Mouse (Mus musculus): ENCODE data around the gene Zfp646. TPM values are rescaled to one million over a fixed set of nuclear protein-coding genes. Genes with fewer than 3 reads are reported as not detected.

Gene Zfp646
- polyA plus RNA-seq, 1 experiment = 13.6 TPM

DNA sequence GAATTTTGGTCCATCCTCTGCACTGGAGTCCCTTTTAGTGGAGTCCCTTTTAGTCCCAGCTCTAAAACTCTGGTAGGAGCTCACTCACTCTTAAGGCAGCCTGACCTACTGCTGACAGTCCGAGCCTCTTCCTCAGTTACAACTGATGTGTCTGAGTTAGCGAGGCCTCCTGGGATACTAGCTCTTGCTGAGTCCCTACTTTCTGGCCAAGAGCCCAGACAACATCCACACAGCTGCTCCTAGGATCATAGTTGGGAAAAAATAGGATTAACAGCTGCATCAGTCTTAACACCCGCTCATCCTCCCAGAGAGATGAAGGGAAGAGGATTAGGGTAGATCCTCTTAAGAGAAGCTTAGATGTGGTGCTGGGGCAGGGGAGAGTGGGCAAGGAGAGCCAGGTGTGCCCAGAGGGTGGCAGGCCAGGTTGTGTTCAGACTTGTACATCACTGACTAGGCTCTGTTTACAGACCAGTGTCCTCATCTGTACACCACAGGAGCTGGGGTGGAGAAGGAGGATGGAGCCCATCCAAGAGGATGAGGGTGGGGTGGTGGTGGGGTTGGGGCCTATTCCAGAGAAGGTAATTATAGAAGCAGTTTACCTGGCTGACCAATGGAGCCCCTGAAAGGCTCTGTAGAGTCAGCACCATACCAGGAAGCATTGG is 6.7 kb upstream of the Zfp646 start:
- no peak for TF ChIP-seq POLR2A (IDR thresholded peaks at IDR 0.05; ENCODE audit: low read depth, low read length)
- TF ChIP-seq CTCF (IDR thresholded peaks at IDR 0.05; ENCODE audit: extremely low read depth, insufficient read length, insufficient replicate concordance, low read depth, low read length) = no peak
- 66% methylated on average over 3 of the region's 3 CpGs for WGBS
- Histone ChIP-seq H3K4me3 (ENCODE audit: low read depth, low read length) (no peak overlapping the region), H3K4me1 (ENCODE audit: control insufficient read depth, insufficient read depth, insufficient read length, low read length) (no peaks in the 10 kb centered on the region; the same call in 1 of the 2 replicates), H3K36me3 (ENCODE audit: control insufficient read depth, insufficient read depth, low read length) (peaks cover 27% of the 10 kb centered on the region), H3K27me3 (ENCODE audit: control insufficient read depth, insufficient read depth, low read length) (no peaks in the 10 kb centered on the region), H3K27ac (ENCODE audit: insufficient read depth, low read depth, low read length) (no peak overlapping the region)

DNA sequence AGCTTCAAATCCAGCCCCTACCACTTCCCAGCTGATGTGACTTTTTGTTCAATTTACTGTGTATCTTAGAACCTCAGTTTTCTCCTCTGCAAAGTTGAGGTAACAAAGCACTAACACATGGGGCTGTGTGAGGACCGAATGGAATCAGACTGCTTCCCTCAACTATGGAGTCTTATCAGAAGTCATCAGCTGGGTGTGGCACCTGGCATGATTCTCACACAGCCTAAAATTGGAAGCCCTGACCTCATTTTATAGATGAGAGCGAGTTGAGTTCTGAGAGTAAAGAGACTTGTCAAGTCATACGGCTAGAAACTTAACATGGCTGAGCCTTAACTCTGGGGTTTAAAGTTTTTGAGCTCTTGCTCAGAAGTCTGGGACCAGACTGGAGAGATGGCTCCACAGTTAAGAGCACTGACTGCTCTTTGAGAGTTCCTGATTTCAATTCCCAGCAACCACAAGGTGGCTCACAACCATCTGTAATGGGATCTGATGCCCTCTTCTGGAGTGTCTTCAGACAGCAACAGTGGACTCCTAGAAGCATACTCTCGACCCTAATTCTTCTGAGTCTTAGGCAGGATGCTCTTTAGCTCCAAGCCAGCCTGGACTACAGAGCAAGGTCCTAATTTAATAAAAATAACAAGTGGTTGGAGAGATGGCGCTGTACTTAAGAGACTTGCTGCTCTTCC is 5.7 kb upstream of the Zfp646 start:
- WGBS = 63% methylated on average over 5 of the region's 5 CpGs
- no peak for TF ChIP-seq POLR2A (IDR thresholded peaks at IDR 0.05; ENCODE audit: low read depth, low read length)
- no peak for TF ChIP-seq CTCF (IDR thresholded peaks at IDR 0.05; ENCODE audit: extremely low read depth, insufficient read length, insufficient replicate concordance, low read depth, low read length)
- no peaks in the 10 kb centered on the region for H3K27me3 ChIP-seq (ENCODE audit: control insufficient read depth, insufficient read depth, low read length)

DNA sequence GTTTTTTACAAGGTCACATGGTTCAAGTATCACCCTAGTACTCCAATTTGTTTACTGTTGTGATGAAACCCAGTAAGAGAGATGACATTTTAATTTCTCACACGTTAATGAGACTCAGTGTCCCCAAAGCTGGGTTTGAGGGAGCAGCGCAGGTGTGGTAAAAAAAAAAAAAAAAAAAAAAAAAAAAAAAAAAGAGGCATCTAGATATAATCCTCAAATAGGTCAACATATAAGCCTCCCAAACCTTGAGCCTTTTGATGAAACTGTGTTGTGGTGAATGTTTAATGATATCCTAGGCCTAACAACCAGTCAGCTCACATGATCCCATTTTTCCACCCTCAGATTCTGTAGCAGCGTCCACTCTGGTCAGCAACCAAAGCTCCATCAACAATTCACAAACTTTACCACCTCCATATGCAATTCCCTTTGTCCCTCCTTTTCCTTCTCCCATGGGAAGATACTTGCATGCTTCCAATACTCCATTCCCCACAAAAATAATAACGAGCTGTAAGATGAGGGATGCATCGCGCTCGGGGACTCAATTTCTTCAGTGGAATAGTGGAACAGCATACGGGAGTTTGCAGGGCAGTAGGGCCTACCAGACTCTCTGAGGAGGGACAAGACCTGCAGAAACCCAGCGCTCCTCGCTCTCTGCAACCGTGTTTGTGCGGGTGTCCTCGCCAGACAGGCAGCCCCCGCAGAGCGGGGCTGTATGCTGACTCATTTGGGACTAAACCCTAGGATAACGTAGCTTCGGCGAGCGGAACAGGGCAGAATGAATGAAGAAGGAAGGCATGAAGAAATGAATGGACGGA is 1.0 kb upstream of the Zfp646 start:
- Histone ChIP-seq H3K4me1 (ENCODE audit: control insufficient read depth, insufficient read depth, insufficient read length, low read length) (peaks cover 2% of the 10 kb centered on the region), H3K27me3 (ENCODE audit: control insufficient read depth, insufficient read depth, low read length) (no peaks in the 10 kb centered on the region), H3K27ac (ENCODE audit: insufficient read depth, low read depth, low read length) (no peak overlapping the region), H3K36me3 (ENCODE audit: control insufficient read depth, insufficient read depth, low read length) (peaks cover 17% of the 10 kb centered on the region), H3K4me3 (ENCODE audit: low read depth, low read length) (peak overlapping the region; percentile 77)
- 3% methylated on average over 20 of the region's 20 CpGs for WGBS
- no peak for TF ChIP-seq POLR2A (IDR thresholded peaks at IDR 0.05; ENCODE audit: low read depth, low read length)
- no peak for TF ChIP-seq CTCF (IDR thresholded peaks at IDR 0.05; ENCODE audit: extremely low read depth, insufficient read length, insufficient replicate concordance, low read depth, low read length)

More for the DNA sequence above, 5.7 kb upstream of the Zfp646 start:
- Histone ChIP-seq H3K4me1 (ENCODE audit: control insufficient read depth, insufficient read depth, insufficient read length, low read length) (no peaks in the 10 kb centered on the region; the same call in 1 of the 2 replicates), H3K27ac (ENCODE audit: insufficient read depth, low read depth, low read length) (no peak overlapping the region), H3K4me3 (ENCODE audit: low read depth, low read length) (no peak overlapping the region), H3K36me3 (ENCODE audit: control insufficient read depth, insufficient read depth, low read length) (peaks cover 24% of the 10 kb centered on the region)

- peak overlapping the region; percentile 78 for H3K27ac ChIP-seq (ENCODE audit: insufficient read depth, low read depth, low read length)
- WGBS = under 1% methylated on average over 43 of the region's 43 CpGs
- TF ChIP-seq POLR2A (IDR thresholded peaks at IDR 0.05; ENCODE audit: low read depth, low read length) = no peak
- TF ChIP-seq CTCF (IDR thresholded peaks at IDR 0.05; ENCODE audit: extremely low read depth, insufficient read length, insufficient replicate concordance, low read depth, low read length) = no peak
- H3K27me3 ChIP-seq (ENCODE audit: control insufficient read depth, insufficient read depth, low read length) = no peaks in the 10 kb centered on the region
- peak overlapping the region; percentile 77 for H3K4me3 ChIP-seq (ENCODE audit: low read depth, low read length)
- peaks cover 2% of the 10 kb centered on the region for H3K4me1 ChIP-seq (ENCODE audit: control insufficient read depth, insufficient read depth, insufficient read length, low read length)
- H3K36me3 ChIP-seq (ENCODE audit: control insufficient read depth, insufficient read depth, low read length) = peaks cover 21% of the 10 kb centered on the region
Measured at GRCm38 (mm10) chr7:127875627-127876001, 407 bp upstream of the Zfp646 start.

GRCm38 (mm10) chr7:127876467-127877348 is 687 bp downstream of the Zfp646 start, which contains the start of gene Zfp668:
Gene Zfp668, minus strand, starts transcription at chr7:127876828.
- TF ChIP-seq CTCF (IDR thresholded peaks at IDR 0.05; ENCODE audit: extremely low read depth, insufficient read length, insufficient replicate concordance, low read depth, low read length) (no peak), POLR2A (IDR thresholded peaks at IDR 0.05; ENCODE audit: low read depth, low read length) (peak; percentile 22; the same call in 1 of the 2 replicates)
- Histone ChIP-seq H3K27ac (ENCODE audit: insufficient read depth, low read depth, low read length) (peak within 1 kb of the TSS; percentile 85), H3K4me3 (ENCODE audit: low read depth, low read length) (peak within 1 kb of the TSS; percentile 77), H3K27me3 (ENCODE audit: control insufficient read depth, insufficient read depth, low read length) (no peaks in the 10 kb centered on the region), H3K4me1 (ENCODE audit: control insufficient read depth, insufficient read depth, insufficient read length, low read length) (peaks cover 2% of the 10 kb centered on the region), H3K36me3 (ENCODE audit: control insufficient read depth, insufficient read depth, low read length) (peaks cover 32% of the 10 kb centered on the region)
- under 1% methylated on average over 60 of the region's 60 CpGs for WGBS

DNA sequence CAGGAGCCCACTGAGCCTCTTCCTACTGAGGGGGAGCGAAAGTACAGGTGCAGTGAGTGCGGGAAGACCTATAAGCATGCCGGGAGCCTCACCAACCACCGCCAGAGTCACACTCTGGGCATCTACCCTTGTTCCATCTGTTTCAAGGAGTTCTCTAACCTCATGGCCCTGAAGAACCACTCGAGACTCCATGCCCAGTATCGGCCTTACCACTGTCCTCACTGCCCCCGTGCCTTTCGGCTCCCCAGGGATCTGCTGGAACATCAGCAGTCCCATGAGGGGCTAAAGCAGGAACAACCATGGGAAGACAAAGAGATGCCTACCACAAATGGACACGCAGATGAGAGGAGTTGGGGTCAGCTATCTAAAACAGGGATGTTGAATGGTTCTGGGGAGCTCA is 3.3 kb downstream of the Zfp646 start:
- TF ChIP-seq POLR2A (IDR thresholded peaks at IDR 0.05; ENCODE audit: low read depth, low read length) = no peak
- no peak for TF ChIP-seq CTCF (IDR thresholded peaks at IDR 0.05; ENCODE audit: extremely low read depth, insufficient read length, insufficient replicate concordance, low read depth, low read length)
- Histone ChIP-seq H3K27ac (ENCODE audit: insufficient read depth, low read depth, low read length) (no peak overlapping the region), H3K4me1 (ENCODE audit: control insufficient read depth, insufficient read depth, insufficient read length, low read length) (peaks cover 7% of the 10 kb centered on the region), H3K27me3 (ENCODE audit: control insufficient read depth, insufficient read depth, low read length) (no peaks in the 10 kb centered on the region), H3K4me3 (ENCODE audit: low read depth, low read length) (no peak overlapping the region), H3K36me3 (ENCODE audit: control insufficient read depth, insufficient read depth, low read length) (peaks cover 57% of the 10 kb centered on the region)
- WGBS = 97% methylated on average over 9 of the region's 9 CpGs
